Mouse (Mus musculus) CD4-positive, CD25-positive, alpha-beta regulatory T cell, adult 4 months (primary cell): ENCODE results near the gene Olfr310. TPM values are rescaled to one million over a fixed set of nuclear protein-coding genes. Genes with fewer than 3 reads are reported as not detected.

ENCODE experiments used
- ATAC-seq: one replicate; pipeline ENCODE4 v1.8.0; 2017
- polyA plus RNA-seq, 2 experiments: library from polyadenylated mRNA; unstranded; fragments of 100-300 nt; shearing (Covaris generic); gene quantifications; one replicate each; pipeline ENCODE4 v1.2.1; 2017

Gene Olfr310
- not detected for polyA plus RNA-seq

DNA sequence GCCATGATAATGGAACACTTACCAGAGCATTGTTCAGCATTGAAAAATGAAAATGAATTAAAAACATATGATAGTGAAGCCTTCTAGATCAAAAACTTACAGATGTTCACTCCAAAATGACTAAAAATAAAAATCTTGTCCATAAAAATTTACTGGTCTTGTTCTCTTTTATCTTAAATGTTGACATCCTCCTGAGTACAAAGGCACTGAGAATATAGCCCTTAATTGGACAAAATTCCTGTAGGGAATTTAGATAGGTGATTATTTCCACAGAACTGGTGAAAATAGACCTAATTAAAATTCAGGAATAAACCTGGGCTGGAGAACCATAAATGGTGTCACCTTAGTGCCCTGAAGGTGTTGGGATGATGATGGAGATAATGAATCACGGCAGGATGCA, at the start of gene Olfr310:
Gene Olfr310, minus strand, starts transcription at position 101 of the 400 bp plus-strand sequence.
- ATAC-seq, result no peak

DNA sequence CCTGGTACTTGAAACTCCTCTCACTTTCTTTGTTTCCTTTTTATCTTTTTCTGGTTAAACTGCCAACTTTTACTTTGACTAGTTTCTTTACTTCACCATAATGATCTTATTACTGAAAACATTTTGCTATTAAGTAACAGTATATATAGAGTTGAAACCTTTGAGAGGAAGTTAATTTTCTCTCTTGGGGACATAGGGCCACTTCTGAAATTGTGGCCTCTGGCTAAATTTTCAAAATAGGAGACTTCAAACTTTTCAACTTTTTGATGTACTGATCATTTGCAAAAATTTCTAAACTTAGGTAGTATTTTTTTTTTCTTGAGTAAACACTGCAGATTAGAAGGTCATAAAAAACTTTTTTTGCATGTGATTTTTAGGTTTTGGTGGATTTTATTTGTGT, 48.6 kb upstream of the Olfr310 start, which contains the start of gene Olfr308:
Gene Olfr308, minus strand, starts transcription at position 101 of the 400 bp plus-strand sequence.
- ATAC-seq, result no peak

DNA sequence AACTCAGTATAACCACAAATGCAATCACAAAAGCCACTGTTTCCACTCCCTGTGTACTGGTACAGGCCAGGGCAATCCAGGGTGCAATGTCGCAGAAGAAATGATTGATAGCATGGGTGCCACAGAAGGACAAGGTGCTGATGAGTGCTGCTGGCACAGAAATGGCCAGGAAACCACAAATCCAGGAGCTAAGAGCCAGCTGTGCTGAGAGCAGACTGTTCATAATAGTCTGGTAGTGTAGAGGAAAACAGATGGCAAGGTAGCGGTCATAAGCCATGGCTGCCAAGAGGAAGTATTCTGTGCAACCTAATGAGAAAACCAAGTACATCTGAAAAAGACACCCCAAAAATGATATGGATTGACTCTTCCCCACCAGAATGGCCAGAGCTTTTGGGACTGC, 44.4 kb upstream of the Olfr310 start:
- no peak for ATAC-seq

DNA sequence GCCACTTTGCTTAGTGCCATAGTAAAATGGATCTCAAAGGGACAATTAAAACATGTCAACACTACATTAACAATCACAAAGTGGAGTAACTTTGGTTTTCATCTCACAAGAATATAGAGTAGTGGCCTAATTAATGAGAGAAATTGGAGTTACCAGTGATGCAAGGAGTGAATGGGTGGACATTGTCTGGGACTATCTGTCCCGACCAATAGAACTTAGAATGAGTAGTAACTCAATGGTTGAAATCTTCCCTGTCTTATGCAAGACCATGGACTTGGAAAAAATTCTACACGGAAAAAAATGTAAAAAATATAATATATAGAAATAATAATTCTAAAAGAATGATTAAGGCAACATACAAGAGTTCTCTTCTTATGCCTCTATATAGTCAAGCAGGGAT, 36.6 kb upstream of the Olfr310 start, which contains the start of gene Olfr309:
Gene Olfr309, minus strand, starts transcription at position 101 of the 400 bp plus-strand sequence.
- ATAC-seq, result no peak

DNA sequence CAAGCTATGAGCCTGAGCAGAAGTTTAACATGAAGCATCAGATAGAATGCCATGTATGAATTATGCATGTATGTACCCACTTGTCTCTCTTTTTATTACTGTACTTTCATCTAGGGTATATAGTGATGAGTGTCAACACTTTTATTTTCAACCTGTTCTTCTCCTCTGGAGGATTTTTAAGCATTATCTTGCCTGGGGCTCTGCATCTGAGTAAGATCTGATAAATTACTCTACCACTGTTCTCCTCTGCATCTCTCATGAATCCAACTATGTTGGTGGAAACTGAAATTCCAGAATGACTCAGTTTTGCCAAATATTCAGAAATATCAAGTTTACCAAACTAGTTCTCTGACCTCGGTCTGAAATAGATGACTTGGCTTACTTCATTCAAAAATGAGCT, 30.8 kb downstream of the Olfr310 start, which contains the start of gene Vmn2r76:
Gene Vmn2r76, minus strand, starts transcription at position 101 of the 400 bp plus-strand sequence.
- ATAC-seq, result no peak

Other genes with a start within 250 kb of the Olfr310 start
- gene Vmn2r75, start 105.4 kb downstream of the Olfr310 start, polyA plus RNA-seq, result not detected
- gene Vmn2r76, start 30.9 kb downstream of the Olfr310 start, polyA plus RNA-seq, result under 1 TPM; 0.03 to 0.04 TPM
- gene Olfr309, start 36.5 kb upstream of the Olfr310 start, polyA plus RNA-seq, result not detected
- not detected for gene Olfr308, start 48.5 kb upstream of the Olfr310 start, polyA plus RNA-seq
- under 1 TPM in 1 of 2 experiments, not detected in 1; 0.16 TPM for gene Olfr307, start 60.4 kb upstream of the Olfr310 start, polyA plus RNA-seq
- not detected for gene Olfr305, start 89.8 kb upstream of the Olfr310 start, polyA plus RNA-seq
- gene Olfr304, start 109.5 kb upstream of the Olfr310 start, polyA plus RNA-seq, result not detected
- gene Olfr303, start 120.6 kb upstream of the Olfr310 start, polyA plus RNA-seq, result not detected
- not detected for gene Olfr301, start 126.7 kb upstream of the Olfr310 start, polyA plus RNA-seq
- not detected for gene Olfr299, start 182.7 kb upstream of the Olfr310 start, polyA plus RNA-seq
- not detected for gene Olfr298, start 215.3 kb upstream of the Olfr310 start, polyA plus RNA-seq
- not detected for gene Olfr297, start 242.8 kb upstream of the Olfr310 start, polyA plus RNA-seq